ENCODE assay signal across 19 mouse cellular contexts in the genomic region with DNA sequence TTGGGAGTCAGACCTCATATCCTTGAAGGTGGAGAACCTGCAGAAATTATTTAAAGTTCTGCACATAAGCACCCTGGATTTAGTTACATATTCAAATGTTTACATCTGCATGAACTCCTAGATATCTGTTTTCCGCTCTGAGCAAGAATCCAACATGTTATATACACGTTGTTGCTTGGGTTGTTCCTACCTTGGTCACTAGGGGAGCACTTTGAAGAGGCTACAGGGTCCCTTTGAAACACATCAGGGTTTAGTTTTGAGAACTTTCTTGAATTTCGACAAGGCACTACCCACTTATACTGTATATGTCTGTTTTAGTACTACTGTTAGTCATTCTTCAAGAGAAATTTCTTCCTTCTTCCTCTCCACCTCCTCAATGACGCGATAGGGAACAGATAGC. TPM values are rescaled to one million over a fixed set of nuclear protein-coding genes. Genes with fewer than 3 reads are reported as not detected.
"Had no signal": no experiment of that assay in that cellular context is flagged by ENCODE, and none has a peak within 500 bp of the region (broad histone marks: within the 10 kb centered on the region; RNA-seq: fewer than 3 reads in every experiment).

No protein-coding gene starts in this region.

- H3K4me3 ChIP-seq: lung, embryonic 15.5 days; megakaryocyte, embryonic 14.5 days; midbrain, embryonic 13.5 days; midbrain, embryonic 15.5 days; myocyte; neural tube, embryonic 13.5 days; neural tube, embryonic 15.5 days; stomach, embryonic 15.5 days had no signal

- DNase-seq: liver, postnatal 0 days; lung, adult 2 months; lung, postnatal 14 days; lung, postnatal 36 days; right cerebral cortex, postnatal 14 days; thymus, postnatal 25 days; thymus, postnatal 4 days had no signal

- H3K27ac ChIP-seq: lung, embryonic 15.5 days; macrophage; midbrain, embryonic 13.5 days; midbrain, embryonic 15.5 days; neural tube, embryonic 13.5 days; neural tube, embryonic 15.5 days; stomach, embryonic 15.5 days; stomach, postnatal 0 days had no signal

- H3K27me3 ChIP-seq: lung, embryonic 15.5 days; megakaryocyte, embryonic 14.5 days; midbrain, embryonic 13.5 days; midbrain, embryonic 15.5 days; neural tube, embryonic 13.5 days; neural tube, embryonic 15.5 days; stomach, embryonic 15.5 days had no signal

- H3K36me3 ChIP-seq: lung, embryonic 15.5 days; midbrain, embryonic 13.5 days; midbrain, embryonic 15.5 days; neural tube, embryonic 13.5 days; neural tube, embryonic 15.5 days; stomach, embryonic 15.5 days had no signal

- H3K9me3 ChIP-seq: lung, embryonic 15.5 days; megakaryocyte, embryonic 14.5 days; midbrain, embryonic 13.5 days; midbrain, embryonic 15.5 days; neural tube, embryonic 13.5 days; neural tube, embryonic 15.5 days; stomach, embryonic 15.5 days had no signal

- H3K4me1 ChIP-seq: lung, embryonic 15.5 days; midbrain, embryonic 13.5 days; midbrain, embryonic 15.5 days; neural tube, embryonic 13.5 days; neural tube, embryonic 15.5 days; stomach, embryonic 15.5 days had no signal

RNA-seq across cellular contexts. Expression of a gene that starts 2.0 kb away (rescaled TPM):
- total RNA-seq: midbrain, postnatal 0 days had no signal

RNA-seq across cellular contexts. Expression of a gene that starts 19.3 kb away (rescaled TPM):
- total RNA-seq: megakaryocyte progenitor cell, adult 5-6 weeks; midbrain, postnatal 0 days had no signal

RNA-seq across cellular contexts. Expression of a gene that starts 34.4 kb away (rescaled TPM):
- total RNA-seq: megakaryocyte progenitor cell, adult 5-6 weeks; midbrain, postnatal 0 days had no signal

RNA-seq across cellular contexts. Expression of a gene that starts 48.6 kb away (rescaled TPM):
- total RNA-seq: megakaryocyte progenitor cell, adult 5-6 weeks; midbrain, postnatal 0 days had no signal

RNA-seq across cellular contexts. Expression of a gene that starts 60.0 kb away (rescaled TPM):
- total RNA-seq: megakaryocyte progenitor cell, adult 5-6 weeks; midbrain, postnatal 0 days had no signal
